Mouse (Mus musculus) G1E (cell line): ENCODE results near the gene Adcy2. TPM values are rescaled to one million over a fixed set of nuclear protein-coding genes. Genes with fewer than 3 reads are reported as not detected.

Experiments used
- ATAC-seq: 2 replicates; pipeline ENCODE4 v1.8.0; 2016; ENCODE audit warnings: mild to moderate bottlenecking; ENCODE audit not compliant: insufficient number of reproducible peaks, poor library complexity, low FRiP score, severe bottlenecking; ENCODE audit errors: extremely low read depth
- DNase-seq: peaks from one replicate; pipeline ENCODE4 v3.0.0; 2012; ENCODE audit warnings: low spot score
- H3K27me3 ChIP-seq: 2 replicates; pipeline ENCODE4 v1.6.1; 2012; ENCODE audit warnings: mild to moderate bottlenecking, low read length, inconsistent platforms; ENCODE audit not compliant: insufficient read depth
- H3K36me3 ChIP-seq: replicated peaks from 2 replicates; pipeline ENCODE3; 2012; ENCODE audit warnings: mild to moderate bottlenecking, inconsistent platforms
- H3K4me1 ChIP-seq: 2 replicates; pipeline ENCODE4 v1.6.1; 2012; ENCODE audit warnings: low read depth, low read length, inconsistent platforms, mixed read lengths; ENCODE audit not compliant: insufficient read depth
- H3K4me3 ChIP-seq: 2 replicates; pipeline ENCODE4 v1.5.1; 2012; ENCODE audit warnings: low read depth, mild to moderate bottlenecking, inconsistent platforms, low read length, moderate library complexity, mixed read lengths
- H3K9me3 ChIP-seq: replicated peaks from 2 replicates; pipeline ENCODE4 v1.6.1; 2012; ENCODE audit warnings: inconsistent platforms
- CTCF ChIP-seq: IDR thresholded peaks from 2 replicates; pipeline ENCODE4 v1.5.1; 2012; ENCODE audit warnings: low read depth, low read length, inconsistent platforms, mixed read lengths
- GATA1 ChIP-seq: IDR thresholded peaks from 2 replicates; pipeline ENCODE4 v1.6.1; 2012; ENCODE audit warnings: borderline replicate concordance, low read length, inconsistent platforms, mixed read lengths
- GATA2 ChIP-seq: IDR thresholded peaks from 2 replicates; pipeline ENCODE4 v1.6.1; 2012; ENCODE audit warnings: low read depth, low read length, inconsistent platforms, borderline replicate concordance
- POLR2AphosphoS5 ChIP-seq: IDR thresholded peaks from 2 replicates; pipeline ENCODE4 v1.6.1; 2012; ENCODE audit warnings: low read depth, low read length, inconsistent platforms; ENCODE audit not compliant: insufficient replicate concordance
- TAL1 ChIP-seq: conservative IDR thresholded peaks from 2 replicates; pipeline ENCODE4 v1.6.1; 2012; ENCODE audit warnings: low read depth, low read length, inconsistent platforms, mixed read lengths
- polyA plus RNA-seq: library from polyadenylated mRNA; stranded (reverse); fragments of >175 nt; gene quantifications from 2 replicates; pipeline ENCODE4 v1.2.3, GENCODE M21; 2012
- total RNA-seq, 2 experiments: library from RNA; stranded (forward) in 1 of 2; stranded (reverse) in 1 of 2; fragments of 200-1000 nt in 1 of 2; fragments of >200 nt in 1 of 2; fragmentation: Nextera tagmentation in 1 of 2; gene quantifications; 2 replicates each; pipeline ENCODE4 v1.2.3; 2014 to 2017

Gene Adcy2
- total and polyA plus RNA-seq, 3 experiments = 0.05 TPM; not detected in 2

DNA sequence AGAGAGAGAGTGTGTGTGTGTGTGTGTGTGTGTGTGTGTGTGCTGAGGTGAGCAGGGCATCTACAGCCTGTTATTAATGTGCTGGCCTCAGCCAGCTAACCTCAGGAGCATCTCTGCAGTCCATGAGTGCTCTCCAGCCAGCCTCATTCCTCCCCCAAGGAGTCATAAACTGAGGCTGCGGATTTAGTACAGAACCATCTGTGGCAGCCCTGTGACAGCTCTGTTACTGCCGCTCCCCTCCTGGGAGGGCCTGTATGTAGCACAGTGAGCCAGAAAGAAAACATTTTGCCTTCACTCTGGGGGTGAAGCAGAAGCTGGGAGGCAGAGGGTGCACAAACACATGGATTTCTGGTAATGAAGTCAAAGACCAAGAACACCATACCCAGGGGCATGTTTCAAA, 159.8 kb downstream of the Adcy2 start:
- Histone ChIP-seq H3K27me3 (no peaks in the 10 kb centered on the region), H3K4me1 (no peaks in the 10 kb centered on the region), H3K4me3 (no peak overlapping the region), H3K9me3 (peaks cover 31% of the 10 kb centered on the region), H3K36me3 (no peaks in the 10 kb centered on the region)
- TF ChIP-seq GATA1 (no peak), POLR2AphosphoS5 (no peak), TAL1 (no peak), GATA2 (no peak), CTCF (no peak)
- ATAC-seq = no peak
- DNase-seq = no peak

DNA sequence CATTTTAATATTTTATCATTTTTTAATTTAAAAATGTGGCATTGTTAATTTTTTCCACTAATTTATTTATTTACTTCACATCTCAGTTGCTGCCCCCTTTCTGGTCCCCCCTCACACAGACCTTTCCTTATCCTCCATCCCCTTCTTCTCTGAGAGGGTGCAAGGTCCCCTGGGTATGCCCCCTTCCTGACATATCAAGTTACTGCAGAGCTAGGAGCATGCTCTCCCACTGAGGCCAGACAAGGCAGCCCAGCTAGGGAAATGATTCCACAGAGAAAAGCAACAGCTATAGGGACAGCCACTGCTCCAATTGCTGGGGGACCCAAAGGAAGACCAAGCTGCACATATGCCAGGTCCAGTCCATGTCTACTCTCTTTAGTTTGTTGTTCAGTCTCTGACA, 163.2 kb downstream of the Adcy2 start:
- DNase-seq = no peak
- H3K27me3 ChIP-seq = no peaks in the 10 kb centered on the region
- TF ChIP-seq GATA2 (no peak), TAL1 (no peak), POLR2AphosphoS5 (no peak), GATA1 (no peak), CTCF (no peak)
- no peak overlapping the region for H3K4me3 ChIP-seq
- H3K9me3 ChIP-seq = peaks cover 36% of the 10 kb centered on the region
- no peaks in the 10 kb centered on the region for H3K4me1 ChIP-seq
- no peaks in the 10 kb centered on the region for H3K36me3 ChIP-seq
- ATAC-seq = no peak

DNA sequence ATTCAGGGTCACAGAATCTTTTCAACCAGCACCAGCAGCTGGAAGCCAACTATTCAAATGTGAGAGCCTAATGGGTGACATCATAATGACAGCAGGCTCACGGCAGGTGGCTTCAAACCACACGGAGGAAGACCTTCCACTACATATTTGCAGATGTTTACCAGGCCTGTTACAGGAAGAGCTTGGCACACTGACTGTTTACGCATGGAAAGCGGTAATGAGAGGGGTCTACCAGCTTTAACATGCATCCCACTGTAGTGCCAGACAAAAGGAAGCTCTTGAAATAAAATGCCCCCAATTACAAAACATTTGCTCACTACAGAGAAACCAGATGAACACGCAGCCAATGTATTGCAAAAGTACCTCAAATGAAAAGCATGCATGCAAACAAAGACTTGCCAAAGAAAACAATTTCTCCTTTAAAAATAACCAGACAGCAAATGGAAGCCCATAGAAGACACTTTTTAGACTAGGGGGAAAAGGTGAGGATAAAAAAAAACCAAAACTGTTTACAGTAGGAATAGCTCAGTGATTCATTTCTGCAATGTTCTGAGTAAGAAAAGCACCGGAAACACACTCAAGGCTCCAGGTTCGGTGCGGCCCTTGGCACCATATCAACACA, 163.8 kb downstream of the Adcy2 start:
- H3K36me3 ChIP-seq = no peaks in the 10 kb centered on the region
- no peak overlapping the region for H3K4me3 ChIP-seq
- DNase-seq = no peak
- H3K4me1 ChIP-seq = no peaks in the 10 kb centered on the region
- TF ChIP-seq CTCF (no peak), TAL1 (no peak), GATA1 (no peak), POLR2AphosphoS5 (no peak), GATA2 (no peak)
- ATAC-seq = no peak
- peaks cover 34% of the 10 kb centered on the region for H3K9me3 ChIP-seq
- no peaks in the 10 kb centered on the region for H3K27me3 ChIP-seq

DNA sequence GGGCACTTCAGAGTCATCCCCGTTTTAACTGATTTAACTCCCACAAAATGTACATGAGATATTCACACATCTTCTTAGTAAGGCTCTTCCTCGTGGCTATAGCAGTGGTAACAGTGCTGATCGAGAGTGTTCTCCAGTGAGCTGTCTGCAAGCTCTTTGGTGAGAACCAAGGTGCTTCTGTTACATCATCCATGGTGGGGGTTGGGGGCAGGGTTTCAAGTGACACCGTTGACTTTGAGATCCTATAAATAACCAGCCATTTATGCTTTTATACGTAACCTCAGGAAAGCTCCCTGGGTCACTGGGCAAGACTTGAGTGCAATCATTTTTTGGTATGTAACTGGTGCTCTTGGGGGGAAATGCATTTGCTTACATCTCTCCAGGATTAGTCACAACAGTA, 167.2 kb downstream of the Adcy2 start:
- TF ChIP-seq TAL1 (no peak), GATA1 (no peak), GATA2 (no peak), CTCF (no peak), POLR2AphosphoS5 (no peak)
- H3K4me3 ChIP-seq = no peak overlapping the region
- no peaks in the 10 kb centered on the region for H3K27me3 ChIP-seq
- DNase-seq (no peak), ATAC-seq (no peak; the same call in 1 of the 2 replicates)
- H3K36me3 ChIP-seq = no peaks in the 10 kb centered on the region
- H3K4me1 ChIP-seq = no peaks in the 10 kb centered on the region
- H3K9me3 ChIP-seq = peaks cover 27% of the 10 kb centered on the region

DNA sequence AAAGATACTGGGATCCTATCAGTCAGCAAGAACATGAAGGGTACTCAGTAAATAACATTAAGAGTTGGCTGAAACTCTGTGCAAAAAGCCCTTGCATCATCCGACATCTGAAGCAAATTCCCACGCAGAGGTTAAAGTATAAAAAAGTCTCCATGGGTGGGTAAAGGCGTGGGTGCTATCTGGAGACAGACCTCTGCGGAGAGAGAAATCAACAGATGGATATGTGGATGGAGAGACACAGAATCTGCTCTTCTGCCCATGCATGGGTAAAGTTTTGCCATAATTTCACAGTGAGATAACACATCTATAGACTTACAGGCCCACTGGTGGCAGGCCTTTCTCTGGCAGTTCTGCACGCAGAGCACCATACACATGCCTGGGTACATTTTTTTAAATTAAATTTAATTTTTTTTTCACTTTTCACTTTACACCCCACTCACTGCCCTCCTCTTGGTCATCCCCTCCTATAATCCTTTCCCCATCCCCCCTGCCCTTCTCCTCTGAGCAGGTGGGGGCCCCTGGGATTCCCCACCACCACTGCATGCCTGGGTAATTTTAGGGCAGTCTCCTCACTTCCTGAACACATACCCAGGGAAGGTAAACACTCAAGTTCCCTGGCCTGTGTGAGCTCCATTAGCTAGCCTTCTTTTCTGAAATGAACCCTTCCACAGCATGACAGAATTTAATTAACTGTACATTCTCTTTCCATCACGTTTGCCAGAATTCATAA, 169.1 kb downstream of the Adcy2 start:
- peaks cover 25% of the 10 kb centered on the region for H3K9me3 ChIP-seq
- no peaks in the 10 kb centered on the region for H3K27me3 ChIP-seq
- no peaks in the 10 kb centered on the region for H3K36me3 ChIP-seq
- no peaks in the 10 kb centered on the region for H3K4me1 ChIP-seq
- ATAC-seq = no peak
- DNase-seq = no peak
- H3K4me3 ChIP-seq = no peak overlapping the region
- no peak for TF ChIP-seq POLR2AphosphoS5
- TF ChIP-seq GATA1 = no peak
- no peak for TF ChIP-seq TAL1
- TF ChIP-seq GATA2 = no peak
- TF ChIP-seq CTCF = no peak

DNA sequence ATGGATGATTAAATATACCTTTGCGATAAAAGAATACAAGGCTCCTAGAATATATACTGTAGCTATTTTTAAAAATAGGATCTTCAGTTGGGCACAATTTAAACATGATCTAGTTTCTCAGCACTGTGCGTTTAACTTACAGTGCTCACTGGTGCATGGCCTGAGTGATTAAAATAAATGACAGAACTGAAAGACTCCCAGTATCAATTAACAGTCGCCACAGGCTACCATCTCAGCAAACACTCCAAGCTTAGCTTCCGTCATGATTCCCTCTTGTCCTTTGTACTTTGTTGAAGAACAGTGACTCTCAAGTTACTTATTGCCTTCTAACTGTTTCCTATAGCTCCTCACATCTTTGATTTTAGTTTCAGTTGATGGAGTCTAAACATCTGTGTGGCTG, 170.9 kb downstream of the Adcy2 start:
- ATAC-seq = no peak
- Histone ChIP-seq H3K4me1 (no peaks in the 10 kb centered on the region), H3K4me3 (no peak overlapping the region), H3K36me3 (no peaks in the 10 kb centered on the region), H3K9me3 (peaks cover 13% of the 10 kb centered on the region), H3K27me3 (no peaks in the 10 kb centered on the region)
- TF ChIP-seq CTCF = no peak
- TF ChIP-seq TAL1 = no peak
- no peak for TF ChIP-seq GATA2
- TF ChIP-seq GATA1 = no peak
- DNase-seq = no peak
